Mouse (Mus musculus): ENCODE measurements at regions not wholly inside any gene's neighbourhood (a gene's known extent, or its start where the extent isn't known, plus 50 kb on each side); places are given as distances from the start of the nearest gene placed in this dataset.
A peak's percentile ranks its signal among the peaks of the same experiment; 100 is the strongest.

GRCm38 (mm10) chr9:120837431-120838150, 91.4 kb upstream of the Ctnnb1 start:
- intact Hi-C loops (cut with DNase I): no loop called here
- no peak for DNase-seq (ENCODE audit: extremely low spot score in 1 of 2, low spot score in 2 of 2)
- H3K4me3 ChIP-seq: no peak overlapping the region
- no peak overlapping the region for H3K27ac ChIP-seq
- TF ChIP-seq CTCF (IDR thresholded peaks at IDR 0.05): no peak

- intact Hi-C loops (cut with DNase I): no loop called here
- Histone ChIP-seq H3K27ac (no peak overlapping the region), H3K4me3 (no peak overlapping the region)
- TF ChIP-seq CTCF (IDR thresholded peaks at IDR 0.05): no peak
- DNase-seq (ENCODE audit: extremely low spot score in 1 of 2, low spot score in 2 of 2): no peak
These were observed 85.3 kb upstream of the Ctnnb1 start for GRCm38 (mm10) chr9:120843753-120844152.

GRCm38 (mm10) chr9:120845538-120845937, 83.5 kb upstream of the Ctnnb1 start:
- intact Hi-C loops (cut with DNase I): loop anchor here (5.0 kb wide), 1 partner anchor 87 kb away; no protein-coding TSS in a partner anchor
- Histone ChIP-seq H3K4me3 (no peak overlapping the region), H3K27ac (no peak overlapping the region)
- peak; percentile 24 to 36 for DNase-seq (ENCODE audit: extremely low spot score in 1 of 2, low spot score in 2 of 2)
- no peak for TF ChIP-seq CTCF (IDR thresholded peaks at IDR 0.05)

- no peak for DNase-seq (ENCODE audit: extremely low spot score in 1 of 2, low spot score in 2 of 2)
These were observed 81.4 kb upstream of the Ctnnb1 start for GRCm38 (mm10) chr9:120847649-120848048.

GRCm38 (mm10) chr9:120848962-120849361, 80.1 kb upstream of the Ctnnb1 start:
- no peak for TF ChIP-seq CTCF (IDR thresholded peaks at IDR 0.05)
- no peak for DNase-seq (ENCODE audit: extremely low spot score in 1 of 2, low spot score in 2 of 2)
- intact Hi-C loops (cut with DNase I): loop anchor here (5.0 kb wide), 1 partner anchor 83 kb away; no protein-coding TSS in a partner anchor
- no peak overlapping the region for H3K27ac ChIP-seq
- H3K4me3 ChIP-seq: no peak overlapping the region

More at GRCm38 (mm10) chr9:120847649-120848048, 81.4 kb upstream of the Ctnnb1 start:
- TF ChIP-seq CTCF (IDR thresholded peaks at IDR 0.05): no peak
- peak overlapping the region; percentile 1; the same call in 1 of the 2 replicates for H3K27ac ChIP-seq
- intact Hi-C loops (cut with DNase I): loop anchor here (5.0 kb wide), 1 partner anchor 85 kb away; no protein-coding TSS in a partner anchor
- H3K4me3 ChIP-seq: no peak overlapping the region

- intact Hi-C loops (cut with DNase I): no loop called here
- no peak for TF ChIP-seq CTCF (IDR thresholded peaks at IDR 0.05)
- H3K4me3 ChIP-seq: no peak overlapping the region
These were observed 78.9 kb upstream of the Ctnnb1 start for GRCm38 (mm10) chr9:120850092-120850491.

GRCm38 (mm10) chr9:120851914-120852313, 77.1 kb upstream of the Ctnnb1 start:
- Histone ChIP-seq H3K4me3 (no peak overlapping the region), H3K27ac (peak overlapping the region; percentile 70; the same call in 1 of the 2 replicates)
- intact Hi-C loops (cut with DNase I): no loop called here
- no peak for TF ChIP-seq CTCF (IDR thresholded peaks at IDR 0.05)
- DNase-seq (ENCODE audit: extremely low spot score in 1 of 2, low spot score in 2 of 2): no peak

More at GRCm38 (mm10) chr9:120850092-120850491, 78.9 kb upstream of the Ctnnb1 start:
- no peak for DNase-seq (ENCODE audit: extremely low spot score in 1 of 2, low spot score in 2 of 2)
- no peak overlapping the region for H3K27ac ChIP-seq

- peak overlapping the region; percentile 70 for H3K27ac ChIP-seq
- H3K4me3 ChIP-seq: no peak overlapping the region
- TF ChIP-seq CTCF (IDR thresholded peaks at IDR 0.05): no peak
- DNase-seq (ENCODE audit: extremely low spot score in 1 of 2, low spot score in 2 of 2): no peak
- intact Hi-C loops (cut with DNase I): no loop called here
These were observed 76.4 kb upstream of the Ctnnb1 start for GRCm38 (mm10) chr9:120852572-120852971.

GRCm38 (mm10) chr9:120853032-120853597, 75.9 kb upstream of the Ctnnb1 start:
- no peak overlapping the region for H3K4me3 ChIP-seq
- intact Hi-C loops (cut with DNase I): no loop called here
- peak overlapping the region; percentile 70 for H3K27ac ChIP-seq
- DNase-seq (ENCODE audit: extremely low spot score in 1 of 2, low spot score in 2 of 2): no peak
- TF ChIP-seq CTCF (IDR thresholded peaks at IDR 0.05): no peak

GRCm38 (mm10) chr9:120854351-120854750, 74.7 kb upstream of the Ctnnb1 start:
- no peak for DNase-seq (ENCODE audit: extremely low spot score in 1 of 2, low spot score in 2 of 2)
- no peak overlapping the region for H3K4me3 ChIP-seq
- no peak overlapping the region; the same call in 1 of the 2 replicates for H3K27ac ChIP-seq
- TF ChIP-seq CTCF (IDR thresholded peaks at IDR 0.05): no peak
- intact Hi-C loops (cut with DNase I): no loop called here

GRCm38 (mm10) chr9:120855293-120856050, 73.5 kb upstream of the Ctnnb1 start:
- intact Hi-C loops (cut with DNase I): loop anchor here (5.0 kb wide), 1 partner anchor 78 kb away; no protein-coding TSS in a partner anchor

More at GRCm38 (mm10) chr9:120855293-120856050, 73.5 kb upstream of the Ctnnb1 start:
- no peak overlapping the region for H3K4me3 ChIP-seq
- DNase-seq (ENCODE audit: extremely low spot score in 1 of 2, low spot score in 2 of 2): no peak
- no peak for TF ChIP-seq CTCF (IDR thresholded peaks at IDR 0.05)
- H3K27ac ChIP-seq: no peak overlapping the region
